In genomic region chr6:142343561-142343960, GRCm38 (mm10) we compare ENCODE assay signal across 9 mouse cellular contexts. TPM values are rescaled to one million over a fixed set of nuclear protein-coding genes. Genes with fewer than 3 reads are reported as not detected.
A peak's percentile ranks its signal among the peaks of the same experiment; 100 is the strongest.
DNase-seq lines count a peak whose midpoint lies in the region; ATAC-seq lines count a peak whose summit lies in the region.
"Had no signal": no experiment of that assay in that cellular context is flagged by ENCODE, and none has a peak within 500 bp of the region (broad histone marks: within the 10 kb centered on the region; RNA-seq: fewer than 3 reads in every experiment).

No protein-coding gene starts in this region.

- no peak overlapping the region for H3K4me3 ChIP-seq in limb, embryonic 11.5 days (ENCODE audit: low read depth, low read length)

- DNase-seq in cerebellum, adult 18-20 months, result peak; percentile 20 to 37
- no peak for DNase-seq in cerebellum, adult 11 months
- peak; percentile 57 for DNase-seq in layer of hippocampus, adult 11-12 months (ENCODE audit: low spot score)
- no peak for DNase-seq in layer of hippocampus, postnatal 36 days
- peak; percentile 50 for DNase-seq in R1 (ENCODE audit: low read depth, low spot score)
- DNase-seq in frontal cortex, postnatal 25 days (ENCODE audit: low spot score in 2 of 2), result peak; percentile 30 to 32
- DNase-seq in limb, embryonic 11.5 days (ENCODE audit: low spot score), result peak; percentile 62
- peak; percentile 12 for DNase-seq in spleen, adult 12 weeks (ENCODE audit: low spot score)

- no peak overlapping the region for H3K4me2 ChIP-seq in limb, embryonic 11.5 days (ENCODE audit: low read depth, severe bottlenecking)

- 0 out of 2 replicates have a peak, but pooled peaks cover 3% of the 10 kb centered on the region for H3K4me1 ChIP-seq in limb, embryonic 11.5 days (ENCODE audit: control insufficient read depth, insufficient read depth, low read length)

- ATAC-seq in limb, embryonic 11.5 days (ENCODE audit: insufficient number of reproducible peaks, low FRiP score, low TSS enrichment, low read depth), result no peak

- H3K9ac ChIP-seq in limb, embryonic 11.5 days (ENCODE audit: low read length), result no peak overlapping the region

- 71% methylated on average over 2 of the region's 2 CpGs for WGBS in limb, embryonic 11.5 days

- no peak overlapping the region for H3K27ac ChIP-seq in limb, embryonic 11.5 days (replicated peaks; ENCODE audit: low read depth, low read length)

- no peaks in the 10 kb centered on the region for H3K9me3 ChIP-seq in limb, embryonic 11.5 days (ENCODE audit: control insufficient read depth, low read length)

- H3K27me3 ChIP-seq in limb, embryonic 11.5 days (ENCODE audit: control insufficient read depth, insufficient read depth, low read length), result no peaks in the 10 kb centered on the region

- H3K36me3 ChIP-seq in limb, embryonic 11.5 days (ENCODE audit: control insufficient read depth, insufficient read depth, low read length), result no peaks in the 10 kb centered on the region

RNA-seq across cellular contexts. Expression of gene Pyroxd1, which starts 1.9 kb away (rescaled TPM):
- total RNA-seq in layer of hippocampus, postnatal 36 days (2021), result 10 to 100 TPM; 13.6 to 13.8 TPM
- 16.0 and 16.3 TPM in 2 replicates for polyA plus RNA-seq in limb, embryonic 11.5 days (2014; fragmentation: Nextera tagmentation; extraction: Ambion mirVana)

RNA-seq across cellular contexts. Expression of gene Slco1a5, which starts 20.8 kb away (rescaled TPM):
- total RNA-seq in layer of hippocampus, postnatal 36 days (2021), result not detected
- polyA plus RNA-seq in limb, embryonic 11.5 days (2014; fragmentation: Nextera tagmentation; extraction: Ambion mirVana), result not detected in 2 replicates
- total RNA-seq: heart, postnatal 36 days had no signal

RNA-seq across cellular contexts. Expression of gene Recql, which starts 43.3 kb away (rescaled TPM):
- total RNA-seq in layer of hippocampus, postnatal 36 days (2021), result 10 to 100 TPM; 26.1 to 29.3 TPM
- 32.0 and 32.3 TPM in 2 replicates for polyA plus RNA-seq in limb, embryonic 11.5 days (2014; fragmentation: Nextera tagmentation; extraction: Ambion mirVana)

RNA-seq across cellular contexts. Expression of gene Golt1b, which starts 43.5 kb away (rescaled TPM):
- total RNA-seq in layer of hippocampus, postnatal 36 days (2021), result 10 to 100 TPM; 29.5 to 33.8 TPM
- polyA plus RNA-seq in limb, embryonic 11.5 days (2014; fragmentation: Nextera tagmentation; extraction: Ambion mirVana), result 126 and 130 TPM in 2 replicates

RNA-seq across cellular contexts. Expression of gene Iapp, which starts 45.3 kb away (rescaled TPM):
- total RNA-seq in layer of hippocampus, postnatal 36 days (2021), result not detected
- not detected in 2 replicates for polyA plus RNA-seq in limb, embryonic 11.5 days (2014; fragmentation: Nextera tagmentation; extraction: Ambion mirVana)
- total RNA-seq: heart, postnatal 36 days had no signal

Comparison
In these comparisons a context has a peak if more than half of its experiments do, and no peak if none do; other contexts are left out.
1. DNase-seq: peak in cerebellum, adult 18-20 months (2 of 2), layer of hippocampus, adult 11-12 months (single experiment), R1 (single experiment), frontal cortex, postnatal 25 days (2 of 2), limb, embryonic 11.5 days (single experiment) and spleen, adult 12 weeks (single experiment); none in cerebellum, adult 11 months (single experiment) and layer of hippocampus, postnatal 36 days (0 of 2).